Mouse (Mus musculus): ENCODE data around the gene D3Ertd254e. TPM values are rescaled to one million over a fixed set of nuclear protein-coding genes. Genes with fewer than 3 reads are reported as not detected.

The D3Ertd254e gene
- 6.3 TPM for polyA plus RNA-seq (2014; fragmentation: Illumina TruSeq; extraction: RNeasy Lipid Tissue Mini Kit (QIAGEN cat#74804); ENCODE audit: low replicate concordance)

GRCm38 (mm10) chr3:36150934-36151686 lies at the start of gene D3Ertd254e:
D3Ertd254e (plus strand) TSS chr3:36151017.

Other genes starting within 250 kb of the D3Ertd254e start
- gene Dcun1d1, start 213.6 kb upstream of the D3Ertd254e start, polyA plus RNA-seq (2014; fragmentation: Illumina TruSeq; extraction: RNeasy Lipid Tissue Mini Kit (QIAGEN cat#74804); ENCODE audit: low replicate concordance) = 232 TPM
- gene Mccc1, start 150.3 kb upstream of the D3Ertd254e start, polyA plus RNA-seq (2014; fragmentation: Illumina TruSeq; extraction: RNeasy Lipid Tissue Mini Kit (QIAGEN cat#74804); ENCODE audit: low replicate concordance) = 40.9 TPM
- not detected for gene Ccdc144b, start 97.5 kb upstream of the D3Ertd254e start, polyA plus RNA-seq (2014; fragmentation: Illumina TruSeq; extraction: RNeasy Lipid Tissue Mini Kit (QIAGEN cat#74804); ENCODE audit: low replicate concordance)
- 11.8 TPM for gene Acad9, start 85.0 kb upstream of the D3Ertd254e start, polyA plus RNA-seq (2014; fragmentation: Illumina TruSeq; extraction: RNeasy Lipid Tissue Mini Kit (QIAGEN cat#74804); ENCODE audit: low replicate concordance)
- not detected for gene Qrfpr, start 71.3 kb downstream of the D3Ertd254e start, polyA plus RNA-seq (2014; fragmentation: Illumina TruSeq; extraction: RNeasy Lipid Tissue Mini Kit (QIAGEN cat#74804); ENCODE audit: low replicate concordance)

All from small intestine, adult 10 weeks (tissue).